Mouse (Mus musculus): ENCODE measurements around the gene Rdh1. TPM values are rescaled to one million over a fixed set of nuclear protein-coding genes. Genes with fewer than 3 reads are reported as not detected.
"Not testable (repeated sequence)": the region's sequence is repeated elsewhere in the genome, so short reads cannot be mapped to it uniquely, and the experiment has no call there.

Rdh1 gene
- polyA plus RNA-seq, 1 experiment from 2014 or later, result not detected

GRCm38 (mm10) chr10:127751548-127751947 is 8.0 kb upstream of the Rdh1 start, which contains the start of gene Gpr182:
Gene Gpr182 (minus strand): TSS chr10:127751732.
- H3K4me2 ChIP-seq (replicated peaks), result no peak within 1 kb of the TSS; the same call in 1 of the 2 replicates
- H3K4me1 ChIP-seq, result peaks cover 10% of the 10 kb centered on the region; the same call in 1 of the 2 replicates
- 45% methylated on average over 8 of the region's 8 CpGs for WGBS
- no peak within 1 kb of the TSS for H3K4me3 ChIP-seq
- no peak within 1 kb of the TSS for H3K27ac ChIP-seq
- no peaks in the 10 kb centered on the region for H3K27me3 ChIP-seq
- H3K9me3 ChIP-seq, result no peaks in the 10 kb centered on the region
- no peak within 1 kb of the TSS for H3K9ac ChIP-seq
- H3K36me3 ChIP-seq, result peaks cover 19% of the 10 kb centered on the region
- ATAC-seq (ENCODE audit: insufficient number of reproducible peaks, insufficient read depth, low FRiP score, low TSS enrichment), result no peak

GRCm38 (mm10) chr10:127754566-127755166 is 4.9 kb upstream of the Rdh1 start:
- Histone ChIP-seq H3K4me1 (peaks cover 2% of the 10 kb centered on the region; the same call in 1 of the 2 replicates), H3K27ac (no peak overlapping the region), H3K9me3 (no peaks in the 10 kb centered on the region), H3K36me3 (no peaks in the 10 kb centered on the region), H3K4me3 (no peak overlapping the region), H3K27me3 (no peaks in the 10 kb centered on the region), H3K9ac (no peak overlapping the region), H3K4me2 (replicated peaks) (no peak overlapping the region)
- WGBS, result 73% methylated on average over 6 of the region's 6 CpGs
- no peak for ATAC-seq (ENCODE audit: insufficient number of reproducible peaks, insufficient read depth, low FRiP score, low TSS enrichment)

- WGBS, result 80% methylated on average over 3 of the region's 3 CpGs
- Histone ChIP-seq H3K4me1 (no peaks in the 10 kb centered on the region), H3K4me2 (replicated peaks) (no peak overlapping the region), H3K27ac (no peak overlapping the region), H3K9ac (no peak overlapping the region), H3K27me3 (no peaks in the 10 kb centered on the region), H3K9me3 (no peaks in the 10 kb centered on the region), H3K4me3 (no peak overlapping the region), H3K36me3 (no peaks in the 10 kb centered on the region)
- ATAC-seq (ENCODE audit: insufficient number of reproducible peaks, insufficient read depth, low FRiP score, low TSS enrichment), result no peak
Observed at GRCm38 (mm10) chr10:127755246-127755645, 4.3 kb upstream of the Rdh1 start.

GRCm38 (mm10) chr10:127755770-127756468 is 3.6 kb upstream of the Rdh1 start:
- H3K4me3 ChIP-seq, result 0 out of 2 replicates have a peak overlapping the region, but pooled peaks have one; percentile 8
- no peak overlapping the region for H3K9ac ChIP-seq
- ATAC-seq (ENCODE audit: insufficient number of reproducible peaks, insufficient read depth, low FRiP score, low TSS enrichment), result no peak
- peak overlapping the region; percentile 37 for H3K4me2 ChIP-seq (replicated peaks)
- no peaks in the 10 kb centered on the region for H3K36me3 ChIP-seq
- no peaks in the 10 kb centered on the region for H3K27me3 ChIP-seq
- no peak overlapping the region for H3K27ac ChIP-seq
- no peaks in the 10 kb centered on the region for H3K4me1 ChIP-seq
- H3K9me3 ChIP-seq, result no peaks in the 10 kb centered on the region
- 47% methylated on average over 18 of the region's 18 CpGs for WGBS

GRCm38 (mm10) chr10:127762926-127763325 is 3.4 kb downstream of the Rdh1 start:
- not testable (repeated sequence) for H3K4me3 ChIP-seq; ATAC-seq (ENCODE audit: insufficient number of reproducible peaks, insufficient read depth, low FRiP score, low TSS enrichment); H3K4me1 ChIP-seq; H3K9me3 ChIP-seq; H3K27me3 ChIP-seq; H3K27ac ChIP-seq; H3K9ac ChIP-seq; H3K4me2 ChIP-seq (replicated peaks); H3K36me3 ChIP-seq
- 86% methylated on average over 10 of the region's 10 CpGs for WGBS

- no peaks in the 10 kb centered on the region for H3K27me3 ChIP-seq
- ATAC-seq (ENCODE audit: insufficient number of reproducible peaks, insufficient read depth, low FRiP score, low TSS enrichment), result no peak
- no peak overlapping the region for H3K27ac ChIP-seq
Observed at GRCm38 (mm10) chr10:127763914-127764680, 4.6 kb downstream of the Rdh1 start.

GRCm38 (mm10) chr10:127766564-127766963 is 7.0 kb downstream of the Rdh1 start:
- H3K4me1 ChIP-seq, result no peaks in the 10 kb centered on the region
- no peak overlapping the region for H3K4me3 ChIP-seq
- H3K36me3 ChIP-seq, result no peaks in the 10 kb centered on the region
- no peaks in the 10 kb centered on the region for H3K27me3 ChIP-seq
- no peak overlapping the region for H3K4me2 ChIP-seq (replicated peaks)
- H3K27ac ChIP-seq, result no peak overlapping the region
- no peaks in the 10 kb centered on the region for H3K9me3 ChIP-seq
- WGBS, result 90% methylated on average over 1 of the region's 1 CpGs
- ATAC-seq (ENCODE audit: insufficient number of reproducible peaks, insufficient read depth, low FRiP score, low TSS enrichment), result no peak
- H3K9ac ChIP-seq, result no peak overlapping the region

More at GRCm38 (mm10) chr10:127763914-127764680, 4.6 kb downstream of the Rdh1 start:
- no peaks in the 10 kb centered on the region for H3K4me1 ChIP-seq
- 63% methylated on average over 12 of the region's 12 CpGs for WGBS
- H3K4me3 ChIP-seq, result no peak overlapping the region
- H3K36me3 ChIP-seq, result no peaks in the 10 kb centered on the region
- H3K4me2 ChIP-seq (replicated peaks), result no peak overlapping the region
- no peak overlapping the region for H3K9ac ChIP-seq
- no peaks in the 10 kb centered on the region for H3K9me3 ChIP-seq

- no peak within 1 kb of the TSS for H3K4me2 ChIP-seq (replicated peaks)
- H3K9ac ChIP-seq, result no peak within 1 kb of the TSS
- no peaks in the 10 kb centered on the region for H3K4me1 ChIP-seq
- H3K36me3 ChIP-seq, result no peaks in the 10 kb centered on the region
- no peaks in the 10 kb centered on the region for H3K9me3 ChIP-seq
- 77% methylated on average over 2 of the region's 2 CpGs for WGBS
- no peaks in the 10 kb centered on the region for H3K27me3 ChIP-seq
- H3K27ac ChIP-seq, result no peak within 1 kb of the TSS
- ATAC-seq (ENCODE audit: insufficient number of reproducible peaks, insufficient read depth, low FRiP score, low TSS enrichment), result no peak
- no peak within 1 kb of the TSS for H3K4me3 ChIP-seq
Observed at GRCm38 (mm10) chr10:127776011-127776410, 16.5 kb downstream of the Rdh1 start, which contains the start of gene Rdh9. Gene Rdh9 (plus strand): TSS chr10:127776386.

GRCm38 (mm10) chr10:127782321-127782720 is 22.8 kb downstream of the Rdh1 start:
- H3K4me3 ChIP-seq; H3K27ac ChIP-seq; H3K27me3 ChIP-seq; H3K9me3 ChIP-seq; H3K36me3 ChIP-seq; H3K4me2 ChIP-seq (replicated peaks); ATAC-seq (ENCODE audit: insufficient number of reproducible peaks, insufficient read depth, low FRiP score, low TSS enrichment); H3K9ac ChIP-seq; H3K4me1 ChIP-seq: not testable (repeated sequence)
- 95% methylated on average over 17 of the region's 17 CpGs for WGBS

GRCm38 (mm10) chr10:127785411-127785810 is 25.9 kb downstream of the Rdh1 start:
- ATAC-seq (ENCODE audit: insufficient number of reproducible peaks, insufficient read depth, low FRiP score, low TSS enrichment); H3K9ac ChIP-seq; H3K9me3 ChIP-seq; H3K36me3 ChIP-seq; H3K27me3 ChIP-seq; H3K27ac ChIP-seq; H3K4me1 ChIP-seq; H3K4me2 ChIP-seq (replicated peaks); H3K4me3 ChIP-seq: not testable (repeated sequence)
- 80% methylated on average over 1 of the region's 1 CpGs for WGBS

GRCm38 (mm10) chr10:127799295-127799694 is 39.8 kb downstream of the Rdh1 start:
- Histone ChIP-seq H3K4me2 (replicated peaks) (no peak overlapping the region), H3K4me3 (no peak overlapping the region), H3K4me1 (no peaks in the 10 kb centered on the region), H3K36me3 (no peaks in the 10 kb centered on the region), H3K9ac (no peak overlapping the region), H3K9me3 (no peaks in the 10 kb centered on the region; the same call in 1 of the 2 replicates), H3K27me3 (no peaks in the 10 kb centered on the region), H3K27ac (no peak overlapping the region)
- WGBS, result 67% methylated on average over 1 of the region's 1 CpGs
- ATAC-seq (ENCODE audit: insufficient number of reproducible peaks, insufficient read depth, low FRiP score, low TSS enrichment), result no peak
